Mouse (Mus musculus) lung, adult 2 months (tissue): ENCODE measurements around the gene AC170998.1.

Experiments
- CTCF ChIP-seq: fragments of 200-500 bp; IDR thresholded peaks from 2 replicates; pipeline ENCODE4 v1.5.1; 2011; ENCODE audit warnings: mild to moderate bottlenecking, low read length, control low read depth; ENCODE audit not compliant: insufficient read depth
- POLR2A ChIP-seq: fragments of 200-500 bp; IDR thresholded peaks from 2 replicates; pipeline ENCODE4 v1.6.1; 2011; ENCODE audit warnings: low read depth, mild to moderate bottlenecking, control low read depth, low read length, borderline replicate concordance; ENCODE audit errors: extremely low read depth

DNA sequence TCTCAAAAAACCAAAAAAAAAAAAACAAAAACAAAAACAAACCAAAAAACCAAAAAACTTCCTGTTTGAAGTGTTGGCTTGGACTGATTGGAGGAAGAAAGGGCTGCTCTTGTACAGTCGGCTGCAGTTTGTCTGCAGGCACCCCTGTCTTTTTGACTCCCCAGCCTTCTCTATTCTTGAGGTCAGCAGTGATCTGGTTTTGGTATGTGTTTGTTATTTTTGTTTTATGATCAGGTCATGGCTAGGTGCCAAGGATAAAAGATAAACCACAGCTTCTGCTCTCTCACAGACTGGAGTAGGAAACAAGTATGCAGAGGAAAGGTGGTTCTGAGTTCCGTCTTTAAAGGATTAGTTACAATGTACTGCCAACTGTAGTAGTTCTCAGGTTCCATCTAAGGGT is 23.2 kb upstream of the AC170998.1 start:
- TF ChIP-seq CTCF (no peak), POLR2A (no peak)
